Mouse (Mus musculus) forebrain, postnatal 0 days (tissue): ENCODE results near the gene Olfr124. TPM values are rescaled to one million over a fixed set of nuclear protein-coding genes. Genes with fewer than 3 reads are reported as not detected.

ENCODE experiments used
- ATAC-seq: fragments of 200-750 bp; cut with Nextera tagmentation; 2 replicates; pipeline ENCODE4 v1.8.0; 2017; ENCODE audit warnings: mild to moderate bottlenecking, moderate library complexity
- DNase-seq: peaks from one replicate; pipeline ENCODE4 v3.0.0-alpha.2; 2015
- H3K27ac ChIP-seq: fragments of 300-500 bp; sonication (generic); 2 replicates; pipeline ENCODE4 v1.5.1; 2014; ENCODE audit warnings: low read depth, mild to moderate bottlenecking, antibody characterized with exemption, low read length, moderate library complexity, mixed read lengths
- H3K27me3 ChIP-seq: fragments of 300-500 bp; sonication (generic); 2 replicates; pipeline ENCODE4 v1.6.1; 2014; ENCODE audit warnings: mild to moderate bottlenecking, low read length, mixed read lengths; ENCODE audit not compliant: insufficient read depth
- H3K36me3 ChIP-seq: fragments of 300-500 bp; sonication (generic); 2 replicates; pipeline ENCODE4 v1.6.1; 2014; ENCODE audit warnings: mild to moderate bottlenecking, moderate library complexity; ENCODE audit not compliant: insufficient read depth
- H3K4me1 ChIP-seq: fragments of 300-500 bp; sonication (generic); 2 replicates; pipeline ENCODE4 v1.6.1; 2014; ENCODE audit warnings: antibody characterized with exemption; ENCODE audit not compliant: insufficient read depth
- H3K4me2 ChIP-seq: fragments of 300-500 bp; sonication (generic); 2 replicates; pipeline ENCODE4 v1.6.1; 2014; ENCODE audit warnings: low read depth, mild to moderate bottlenecking, moderate library complexity
- H3K4me3 ChIP-seq: fragments of 300-500 bp; sonication (generic); 2 replicates; pipeline ENCODE4 v1.5.1; 2014; ENCODE audit warnings: low read depth, low read length, mixed read lengths
- H3K9ac ChIP-seq: fragments of 300-500 bp; sonication (generic); 2 replicates; pipeline ENCODE4 v1.6.1; 2014; ENCODE audit warnings: mild to moderate bottlenecking
- H3K9me3 ChIP-seq: fragments of 300-500 bp; sonication (generic); 2 replicates; pipeline ENCODE4 v1.6.1; 2016; ENCODE audit warnings: low read length
- CTCF ChIP-seq: sonication (generic); IDR thresholded peaks from 2 replicates; pipeline ENCODE4 v1.5.1; 2016; ENCODE audit warnings: antibody characterized with exemption, control low read depth, low read depth
- whole genome bisulfite sequencing: fragments of 180-500 bp; shearing (Covaris S2); extraction: QIAGEN DNeasy Blood & Tissue Kit; methylation state at CpG from one replicate; pipeline ENCODE4 v1.1.7; 2014; 5-methylcytosine and 5-hydroxymethylcytosine counted together
- polyA plus RNA-seq: library from polyadenylated mRNA; unstranded; fragments of >200 nt; fragmentation: Nextera tagmentation; extraction: Ambion mirVana; gene quantifications from 2 replicates; pipeline ENCODE4 v1.2.1, GENCODE M21; 2015
- total RNA-seq: library from RNA; depleted of rRNA; stranded (reverse); fragments of >200 nt; gene quantifications from 2 replicates; pipeline ENCODE4 v1.2.3, GENCODE M21; 2014; rRNA removed

Olfr124 gene
- total RNA-seq = not detected in 2 replicates
- polyA plus RNA-seq = not detected in 2 replicates

- H3K4me2 ChIP-seq = no peak within 1 kb of the TSS
- no peaks in the 10 kb centered on the region for H3K27me3 ChIP-seq
- ATAC-seq = no peak
- no peak for TF ChIP-seq CTCF
- H3K9me3 ChIP-seq = no peaks in the 10 kb centered on the region
- H3K4me3 ChIP-seq = no peak within 1 kb of the TSS
- no peaks in the 10 kb centered on the region for H3K4me1 ChIP-seq
- WGBS = 87% methylated on average over 3 of the region's 3 CpGs
- H3K27ac ChIP-seq = no peak within 1 kb of the TSS
- H3K36me3 ChIP-seq = no peaks in the 10 kb centered on the region
- no peak for DNase-seq
- H3K9ac ChIP-seq = no peak within 1 kb of the TSS
These were observed at the start of gene Olfr124 for GRCm38 (mm10) chr17:37799588-37799987. TSS of gene Olfr124 (plus strand) at chr17:37799888.

- H3K36me3 ChIP-seq = no peaks in the 10 kb centered on the region
- no peaks in the 10 kb centered on the region for H3K4me1 ChIP-seq
- ATAC-seq = no peak
- no peaks in the 10 kb centered on the region for H3K9me3 ChIP-seq
- H3K27me3 ChIP-seq = no peaks in the 10 kb centered on the region
- H3K4me3 ChIP-seq = no peak within 1 kb of the TSS
- no peak within 1 kb of the TSS for H3K4me2 ChIP-seq
- H3K9ac ChIP-seq = no peak within 1 kb of the TSS
- no peak within 1 kb of the TSS for H3K27ac ChIP-seq
- no peak for DNase-seq
- 86% methylated on average over 4 of the region's 4 CpGs for WGBS
- TF ChIP-seq CTCF = no peak
These were observed 31.4 kb upstream of the Olfr124 start, which contains the start of gene Olfr122 for GRCm38 (mm10) chr17:37768307-37768706. TSS of gene Olfr122 (plus strand) at chr17:37768607.

DNA sequence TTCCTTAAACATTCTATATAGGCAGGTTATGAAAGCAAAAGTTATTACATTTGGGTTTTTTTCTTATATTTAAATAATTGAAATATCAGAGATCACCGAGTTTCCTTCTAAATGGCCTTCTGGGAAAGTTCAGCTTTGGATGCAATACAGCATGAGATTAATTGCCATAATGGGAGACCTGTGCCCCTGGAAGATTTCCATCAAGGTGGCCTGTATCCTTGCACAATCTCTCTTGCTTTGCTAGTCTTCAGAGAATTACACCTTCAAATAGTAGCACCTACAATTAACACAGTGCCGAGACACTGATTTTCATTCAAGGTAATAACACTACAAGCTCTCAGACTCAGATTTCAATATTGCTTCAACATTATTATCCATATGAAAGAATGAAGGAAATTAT, 6.5 kb upstream of the Olfr124 start, which contains the start of gene Olfr123:
Gene Olfr123 (plus strand): TSS at position 301 of the 400 bp plus-strand sequence.
- ATAC-seq = no peak
- no peak for DNase-seq
- Histone ChIP-seq H3K4me3 (no peak within 1 kb of the TSS), H3K9ac (no peak within 1 kb of the TSS), H3K27me3 (no peaks in the 10 kb centered on the region), H3K27ac (no peak within 1 kb of the TSS), H3K4me2 (no peak within 1 kb of the TSS), H3K9me3 (no peaks in the 10 kb centered on the region), H3K36me3 (no peaks in the 10 kb centered on the region), H3K4me1 (no peaks in the 10 kb centered on the region)
- 90% methylated on average over 2 of the region's 2 CpGs for WGBS
- TF ChIP-seq CTCF = no peak

- no peaks in the 10 kb centered on the region for H3K4me1 ChIP-seq
- no peak within 1 kb of the TSS for H3K9ac ChIP-seq
- H3K27me3 ChIP-seq = no peaks in the 10 kb centered on the region
- ATAC-seq (no peak), DNase-seq (no peak)
- no peak within 1 kb of the TSS for H3K4me3 ChIP-seq
- no peak within 1 kb of the TSS for H3K27ac ChIP-seq
- no peaks in the 10 kb centered on the region for H3K9me3 ChIP-seq
- no peaks in the 10 kb centered on the region for H3K36me3 ChIP-seq
- H3K4me2 ChIP-seq = no peak within 1 kb of the TSS
- TF ChIP-seq CTCF = no peak
These were observed 33.0 kb downstream of the Olfr124 start, which contains the start of gene Olfr125 for GRCm38 (mm10) chr17:37832649-37833048. TSS of gene Olfr125 (plus strand) at chr17:37832949.

GRCm38 (mm10) chr17:37847183-37847582, 47.5 kb downstream of the Olfr124 start, which contains the start of gene Olfr126:
TSS of gene Olfr126 (plus strand) at chr17:37847483.
- Histone ChIP-seq H3K9me3 (no peaks in the 10 kb centered on the region), H3K36me3 (no peaks in the 10 kb centered on the region), H3K4me2 (no peak within 1 kb of the TSS), H3K4me3 (no peak within 1 kb of the TSS), H3K9ac (no peak within 1 kb of the TSS), H3K27ac (no peak within 1 kb of the TSS), H3K27me3 (no peaks in the 10 kb centered on the region), H3K4me1 (no peaks in the 10 kb centered on the region)
- ATAC-seq (no peak), DNase-seq (no peak)
- no peak for TF ChIP-seq CTCF

Other genes starting within 250 kb of the Olfr124 start
- gene Olfr112, start 230.4 kb upstream of the Olfr124 start, total RNA-seq = not detected in 2 replicates
- not detected in 2 replicates for gene Olfr112, start 230.4 kb upstream of the Olfr124 start, polyA plus RNA-seq
- not detected in 2 replicates for gene Olfr113, start 222.2 kb upstream of the Olfr124 start, total RNA-seq
- gene Olfr113, start 222.2 kb upstream of the Olfr124 start, polyA plus RNA-seq = not detected in 2 replicates
- gene Olfr114, start 207.1 kb upstream of the Olfr124 start, total RNA-seq = not detected in 2 replicates
- gene Olfr114, start 207.1 kb upstream of the Olfr124 start, polyA plus RNA-seq = not detected in 2 replicates
- not detected in 2 replicates for gene Olfr115, start 172.8 kb upstream of the Olfr124 start, total RNA-seq
- not detected in 2 replicates for gene Olfr115, start 172.8 kb upstream of the Olfr124 start, polyA plus RNA-seq
- gene Olfr116, start 172.7 kb upstream of the Olfr124 start, total RNA-seq = not detected in 2 replicates
- not detected in 2 replicates for gene Olfr116, start 172.7 kb upstream of the Olfr124 start, polyA plus RNA-seq
- not detected in 2 replicates for gene Olfr117, start 136.1 kb upstream of the Olfr124 start, total RNA-seq
- not detected in 2 replicates for gene Olfr117, start 136.1 kb upstream of the Olfr124 start, polyA plus RNA-seq
- gene Olfr118, start 132.9 kb upstream of the Olfr124 start, total RNA-seq = not detected in 2 replicates
- gene Olfr118, start 132.9 kb upstream of the Olfr124 start, polyA plus RNA-seq = not detected in 2 replicates
- not detected in 2 replicates for gene Olfr119, start 103.3 kb upstream of the Olfr124 start, total RNA-seq
- not detected in 2 replicates for gene Olfr119, start 103.3 kb upstream of the Olfr124 start, polyA plus RNA-seq
- gene Olfr120, start 78.1 kb upstream of the Olfr124 start, total RNA-seq = not detected in 2 replicates
- gene Olfr120, start 78.1 kb upstream of the Olfr124 start, polyA plus RNA-seq = not detected in 2 replicates
- not detected in 2 replicates for gene Olfr121, start 51.0 kb upstream of the Olfr124 start, total RNA-seq
- gene Olfr121, start 51.0 kb upstream of the Olfr124 start, polyA plus RNA-seq = not detected in 2 replicates
- not detected in 2 replicates for gene Olfr122, start 31.3 kb upstream of the Olfr124 start, total RNA-seq
- gene Olfr122, start 31.3 kb upstream of the Olfr124 start, polyA plus RNA-seq = not detected in 2 replicates
- gene Olfr123, start 6.4 kb upstream of the Olfr124 start, total RNA-seq = not detected in 2 replicates
- gene Olfr123, start 6.4 kb upstream of the Olfr124 start, polyA plus RNA-seq = not detected in 2 replicates
- gene Olfr125, start 33.1 kb downstream of the Olfr124 start, total RNA-seq = not detected in 2 replicates
- not detected in 2 replicates for gene Olfr125, start 33.1 kb downstream of the Olfr124 start, polyA plus RNA-seq
- not detected in 2 replicates for gene Olfr126, start 47.6 kb downstream of the Olfr124 start, total RNA-seq
- not detected in 2 replicates for gene Olfr126, start 47.6 kb downstream of the Olfr124 start, polyA plus RNA-seq
- gene Olfr127, start 100.5 kb downstream of the Olfr124 start, total RNA-seq = not detected in 2 replicates
- not detected in 2 replicates for gene Olfr127, start 100.5 kb downstream of the Olfr124 start, polyA plus RNA-seq
- gene Olfr128, start 120.7 kb downstream of the Olfr124 start, total RNA-seq = not detected in 2 replicates
- not detected in 2 replicates for gene Olfr128, start 120.7 kb downstream of the Olfr124 start, polyA plus RNA-seq
- not detected in 2 replicates for gene Olfr761, start 153.2 kb downstream of the Olfr124 start, total RNA-seq
- not detected in 2 replicates for gene Olfr761, start 153.2 kb downstream of the Olfr124 start, polyA plus RNA-seq